Mouse (Mus musculus) forebrain, embryonic 12.5 days (tissue): ENCODE data around the gene Dolpp1. TPM values are rescaled to one million over a fixed set of nuclear protein-coding genes. Genes with fewer than 3 reads are reported as not detected.

Experiments
- microRNA-seq: library from miRNA; unstranded; fragments of <30 nt; microRNA quantifications from one replicate; pipeline ENCODE4, GENCODE M21; 2017
- polyA plus RNA-seq: library from polyadenylated mRNA; unstranded; fragments of >200 nt; fragmentation: Nextera tagmentation; extraction: Ambion mirVana; gene quantifications from 2 replicates; pipeline ENCODE4 v1.2.1, GENCODE M21; 2016

Gene Dolpp1
- polyA plus RNA-seq, 1 experiment from 2014 or later, result 51.4 TPM

Small RNAs within 50 kb of the gene (microRNA-seq; reads per million reads assigned to microRNA genes)
- gene Gm47292, result not detected

Other genes with a start within 250 kb of the Dolpp1 start
- 9.7 and 13.4 TPM in 2 replicates for gene Endog, start 220.8 kb upstream of the Dolpp1 start, polyA plus RNA-seq
- 67.0 and 69.2 TPM in 2 replicates for gene Spout1, start 213.8 kb upstream of the Dolpp1 start, polyA plus RNA-seq
- 9.0 and 9.4 TPM in 2 replicates for gene Kyat1, start 186.4 kb upstream of the Dolpp1 start, polyA plus RNA-seq
- 22.8 and 35.9 TPM in 2 replicates for gene Lrrc8a, start 154.5 kb upstream of the Dolpp1 start, polyA plus RNA-seq
- gene Gm28035, start 151.7 kb upstream of the Dolpp1 start, polyA plus RNA-seq, result 0.29 and 0.64 TPM in 2 replicates
- 5.0 and 5.4 TPM in 2 replicates for gene Phyhd1, start 126.1 kb upstream of the Dolpp1 start, polyA plus RNA-seq
- not detected in 2 replicates for gene Gm28038, start 111.2 kb upstream of the Dolpp1 start, polyA plus RNA-seq
- gene Dolk, start 105.9 kb upstream of the Dolpp1 start, polyA plus RNA-seq, result 25.4 and 25.6 TPM in 2 replicates
- gene Nup188, start 105.9 kb upstream of the Dolpp1 start, polyA plus RNA-seq, result 42.3 and 47.0 TPM in 2 replicates
- 99.8 and 110 TPM in 2 replicates for gene Sh3glb2, start 32.9 kb upstream of the Dolpp1 start, polyA plus RNA-seq
- gene Miga2, start 28.0 kb upstream of the Dolpp1 start, polyA plus RNA-seq, result 24.4 and 25.2 TPM in 2 replicates
- 22.5 and 23.0 TPM in 2 replicates for gene Crat, start 23.6 kb downstream of the Dolpp1 start, polyA plus RNA-seq
- 131 and 144 TPM in 2 replicates for gene Ptpa, start 23.8 kb downstream of the Dolpp1 start, polyA plus RNA-seq
- gene Ier5l, start 82.0 kb downstream of the Dolpp1 start, polyA plus RNA-seq, result 2.3 and 2.7 TPM in 2 replicates
- gene Cstad, start 202.8 kb downstream of the Dolpp1 start, polyA plus RNA-seq, result 0.47 and 0.67 TPM in 2 replicates